Mouse (Mus musculus): ENCODE measurements around the gene Rspo1.

DNA sequence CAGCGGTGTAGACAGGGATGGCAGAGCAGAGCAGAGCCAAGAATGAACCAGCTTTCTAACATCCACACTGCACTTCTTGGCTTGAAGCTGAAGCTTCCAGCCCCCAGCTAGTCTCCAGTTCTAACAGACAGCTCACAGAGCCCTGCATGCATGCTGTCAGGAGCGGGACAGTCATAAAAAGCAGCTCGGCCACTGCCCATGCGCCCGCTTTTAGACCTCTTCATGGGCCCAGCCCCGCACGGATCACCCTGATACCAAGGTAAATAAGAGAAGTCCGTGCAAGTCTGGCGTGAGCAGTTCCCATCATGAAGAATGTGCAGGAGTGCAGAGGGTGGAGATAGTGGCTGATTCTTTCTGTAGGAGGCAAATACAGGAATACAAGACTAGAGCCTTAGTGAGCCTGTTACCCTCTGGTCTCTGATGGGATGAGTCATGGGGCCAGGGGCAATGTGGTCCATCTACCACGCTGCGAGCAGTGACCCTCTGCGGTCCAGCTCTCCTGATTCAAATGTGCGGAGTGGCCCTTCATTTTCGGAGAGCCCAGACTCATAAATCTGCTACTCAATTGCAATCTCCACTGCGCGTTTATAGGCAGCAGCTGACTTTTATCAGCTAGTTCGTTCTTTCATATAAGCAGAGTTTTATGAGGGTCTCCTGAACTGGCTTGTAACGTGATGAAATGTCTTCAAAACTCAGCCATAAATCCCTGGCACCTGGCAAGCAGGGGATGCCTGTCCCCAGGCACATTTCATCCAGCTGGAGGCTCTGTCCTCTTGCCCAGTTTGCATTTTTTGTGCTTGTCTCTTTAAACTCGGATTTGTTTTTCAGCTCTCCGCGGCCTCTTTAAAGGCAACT, 35.8 kb upstream of the Rspo1 start:
- no peak for TF ChIP-seq CTCF (IDR thresholded peaks at IDR 0.05; ENCODE audit: control insufficient read depth, insufficient read depth, insufficient read length)
- TF ChIP-seq MAX (IDR thresholded peaks at IDR 0.05): no peak
- TF ChIP-seq FOSL1 (IDR thresholded peaks at IDR 0.05; ENCODE audit: insufficient read depth, low read length, poor library complexity, severe bottlenecking): no peak

Data from C2C12 (cell line).